Mouse (Mus musculus) myocyte (in vitro differentiated cells): ENCODE results near the gene Mns1.
"Not testable (repeated sequence)": the region's sequence is repeated elsewhere in the genome, so short reads cannot be mapped to it uniquely, and the experiment has no call there.

Source experiments
- CEBPB ChIP-seq: IDR thresholded peaks from 2 replicates; pipeline ENCODE4 v1.6.1; 2011; ENCODE audit warnings: mild to moderate bottlenecking, moderate library complexity; ENCODE audit not compliant: poor library complexity, insufficient read depth, severe bottlenecking
- POLR2A ChIP-seq: IDR thresholded peaks from one replicate; pipeline ENCODE4 v1.6.1; 2011; ENCODE audit warnings: low read depth, mild to moderate bottlenecking, control low read depth, moderate library complexity; ENCODE audit not compliant: insufficient read length
- SRF ChIP-seq: IDR thresholded peaks from one replicate; pipeline ENCODE4 v1.6.1; 2011; ENCODE audit warnings: low read depth; ENCODE audit not compliant: control insufficient read depth, insufficient read length
- TCF12 ChIP-seq: IDR thresholded peaks from one replicate; pipeline ENCODE4 v1.6.1; 2011; ENCODE audit warnings: mild to moderate bottlenecking, control low read depth; ENCODE audit not compliant: poor library complexity, insufficient read depth, severe bottlenecking
- USF1 ChIP-seq: IDR thresholded peaks from one replicate; pipeline ENCODE4 v1.6.1; 2011; ENCODE audit warnings: low read depth, mild to moderate bottlenecking, control low read depth, moderate library complexity

GRCm38 (mm10) chr9:72454281-72454680, 16.5 kb downstream of the Mns1 start:
- not testable (repeated sequence) for TF ChIP-seq CEBPB, POLR2A, SRF, TCF12, USF1
